Mouse (Mus musculus) gastrocnemius, postnatal 10 days (tissue): ENCODE measurements around the gene Lrrc29. TPM values are rescaled to one million over a fixed set of nuclear protein-coding genes. Genes with fewer than 3 reads are reported as not detected.

Source experiments
- DNase-seq: peaks from one replicate; pipeline ENCODE4 v3.0.0; 2021; ENCODE audit warnings: mixed read lengths
- long read RNA-seq, 2 experiments: library from polyadenylated mRNA; stranded (forward); transcript quantifications; one replicate each; pipeline ENCODE4 v2.0.0; 2021
- total RNA-seq, 2 experiments: library from RNA; stranded (reverse); gene quantifications; 2 replicates each; pipeline ENCODE4 v1.2.3; 2021

Gene Lrrc29
- 1 to 10 TPM; 1.5 to 2.4 TPM for total RNA-seq
- long read RNA-seq, experiment 1, partial matches to known transcripts = 0 of 4 reads
- long read RNA-seq, experiment 1, other reads (novel, unspliced or antisense) = 3 of 4 reads
- long read RNA-seq, experiment 2, partial matches to known transcripts = 1 of 4 reads
- long read RNA-seq, experiment 2, other reads (novel, unspliced or antisense) = 3 of 4 reads

DNA sequence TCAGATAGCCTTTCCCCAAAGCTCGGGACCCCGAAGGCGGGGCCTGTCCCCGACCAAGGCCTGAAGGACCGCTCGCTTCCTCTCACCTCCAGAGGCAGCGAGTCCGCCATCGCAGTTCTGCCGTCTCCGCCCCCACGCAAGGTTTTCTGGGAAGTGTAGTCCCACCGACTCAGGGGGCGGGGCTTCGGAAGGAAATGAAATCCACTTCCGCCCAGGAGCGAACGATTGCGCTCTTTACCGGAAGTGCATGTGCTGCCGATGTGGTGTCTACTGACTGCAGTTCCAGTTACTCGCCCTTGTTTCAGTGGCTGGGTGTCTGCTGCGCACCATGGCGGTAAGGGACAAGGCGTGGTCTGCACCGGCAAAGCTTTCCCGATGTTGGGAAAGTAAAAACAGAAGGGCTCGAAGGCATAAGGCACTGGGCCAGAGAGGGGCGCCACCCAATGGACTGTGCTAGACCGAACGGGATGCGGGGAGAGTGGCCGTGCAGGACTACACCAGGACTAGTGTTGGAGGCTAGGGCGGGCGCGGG lies at the start of gene Lrrc29, which contains the start of gene Tmem208:
TSS of gene Lrrc29 (minus strand) at position 138 of the 532 bp plus-strand sequence.
TSS of gene Tmem208 (plus strand) at position 214 of the 532 bp plus-strand sequence.
- peak; percentile 97 for DNase-seq

DNA sequence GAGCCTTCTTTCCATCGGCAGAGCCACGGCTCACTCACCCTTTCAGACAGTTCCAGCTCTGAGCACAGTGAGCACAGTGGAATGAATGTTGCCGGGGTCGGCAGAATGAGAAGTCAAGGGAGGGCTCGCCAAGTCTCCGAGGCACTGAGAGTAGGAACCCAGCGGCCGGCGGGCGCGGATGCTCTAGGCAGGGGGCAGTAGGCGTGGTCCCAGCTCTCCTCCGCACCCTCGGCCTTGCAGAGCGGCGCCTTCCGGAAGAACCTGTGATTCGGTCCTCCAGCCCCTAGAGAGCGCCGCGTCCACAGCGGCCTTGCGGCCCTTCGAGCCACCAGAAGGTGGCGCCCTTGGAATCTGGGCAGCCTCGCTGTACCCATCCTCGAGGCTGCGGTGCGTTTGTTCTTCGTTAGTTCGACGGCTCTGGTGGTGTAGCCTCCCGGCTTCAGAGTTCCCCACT lies 48.5 kb upstream of the Lrrc29 start:
- no peak for DNase-seq

DNA sequence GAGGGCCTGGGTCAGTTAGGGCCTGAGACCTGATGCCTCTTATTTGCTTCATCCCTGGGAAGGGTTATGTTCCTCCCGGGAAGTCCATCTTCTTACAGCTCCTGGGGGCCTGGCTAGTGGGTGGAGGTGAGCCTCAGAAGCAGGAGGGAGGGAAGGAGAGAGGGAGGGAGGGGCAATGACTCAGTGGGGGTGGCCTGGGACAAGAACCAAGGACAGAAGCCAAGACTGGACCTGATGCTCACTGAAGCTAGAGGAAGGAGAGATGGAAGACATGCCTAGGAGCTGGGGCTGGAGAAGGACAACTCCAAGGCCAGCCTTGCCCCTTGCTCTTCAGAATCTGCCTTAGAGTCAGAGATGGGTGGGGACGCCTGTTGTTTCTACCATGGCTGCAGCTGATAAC lies 47.0 kb upstream of the Lrrc29 start, which contains the start of gene Plekhg4:
TSS of gene Plekhg4 (plus strand) at position 243 of the 400 bp plus-strand sequence.
- DNase-seq = no peak

DNA sequence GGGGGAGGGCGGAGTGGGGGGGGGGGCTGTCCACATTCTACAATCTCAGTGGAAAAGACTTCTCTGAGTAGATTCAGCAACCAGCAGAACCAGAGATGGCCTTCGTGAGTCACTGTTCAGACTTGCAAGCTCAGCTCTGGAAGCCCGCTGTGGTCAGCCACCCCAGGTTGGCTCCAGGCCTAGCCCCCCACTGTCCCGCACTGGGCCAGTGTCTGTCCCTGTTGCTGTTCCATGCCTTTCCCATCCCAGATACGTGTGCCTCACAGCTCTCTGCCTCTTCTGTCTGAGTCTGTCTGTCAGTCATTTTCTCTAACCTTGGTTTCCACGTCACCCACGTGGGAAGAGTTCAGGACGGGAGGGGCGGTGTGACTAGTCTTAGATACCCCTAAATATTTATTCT lies 46.4 kb upstream of the Lrrc29 start:
- DNase-seq = no peak

DNA sequence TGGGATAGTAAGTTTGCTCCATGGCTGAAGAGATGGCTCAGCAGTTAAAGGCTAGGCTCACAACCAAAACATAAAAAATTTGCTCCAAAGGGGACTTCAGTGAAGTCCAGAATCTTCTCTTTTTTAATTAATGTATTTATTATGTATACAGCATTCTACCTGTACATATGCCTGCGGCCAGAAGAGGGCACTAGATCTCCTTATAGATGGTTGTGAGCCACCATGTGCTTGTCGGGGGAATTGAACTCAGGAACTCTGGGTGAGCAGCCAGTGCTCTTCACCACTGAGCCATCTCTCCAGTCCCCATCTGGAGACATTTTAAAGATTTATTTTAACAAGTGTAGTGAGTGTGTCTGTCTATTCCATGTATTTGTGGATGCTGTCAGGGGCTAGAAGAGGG lies 41.0 kb upstream of the Lrrc29 start:
- DNase-seq = no peak

DNA sequence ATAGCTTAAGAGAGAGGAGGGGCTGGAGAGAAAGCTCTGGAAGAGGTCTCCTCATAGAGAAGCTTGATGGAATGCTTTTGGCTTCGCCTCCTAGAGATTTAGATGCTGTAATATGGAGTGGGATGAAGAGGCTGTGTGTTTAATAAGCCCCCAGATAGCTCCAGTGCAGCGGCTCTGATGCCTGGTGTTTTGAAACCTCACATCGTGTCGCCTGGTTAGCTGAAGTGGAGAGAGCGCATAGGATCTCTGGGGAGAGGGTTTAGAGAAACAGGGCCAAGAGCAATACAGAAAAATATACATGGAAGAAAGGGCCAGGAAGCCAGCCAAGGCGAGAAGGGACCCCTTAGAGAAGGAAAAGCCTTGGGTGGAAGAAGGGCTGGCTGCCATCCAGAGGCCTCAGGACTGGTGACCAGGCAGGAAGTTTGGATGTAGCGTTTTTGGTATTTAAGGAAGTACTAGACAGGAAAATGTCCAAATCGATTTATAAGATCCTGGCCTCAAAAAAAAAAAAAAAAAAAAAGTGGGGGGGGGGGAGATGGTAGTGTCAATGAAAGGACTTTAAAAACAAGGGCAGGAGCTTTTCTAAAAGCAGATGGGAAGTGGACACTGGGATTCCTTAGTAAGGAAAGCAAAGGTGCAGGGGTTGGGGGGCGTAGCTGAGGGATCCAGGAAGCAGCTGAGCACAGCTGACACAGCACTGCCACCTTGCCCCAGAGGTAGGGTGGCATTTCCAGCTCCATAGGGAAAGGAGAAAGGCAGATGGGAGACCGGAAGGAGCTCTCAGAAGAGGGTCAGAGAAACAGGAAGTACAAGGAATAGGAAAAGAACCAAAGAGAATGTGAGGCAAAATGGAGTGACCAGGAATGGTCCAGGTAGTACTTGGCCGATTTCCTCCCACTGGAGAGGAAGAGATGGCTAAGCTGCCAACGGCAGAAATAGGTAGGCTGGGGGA lies 35.9 kb upstream of the Lrrc29 start:
- no peak for DNase-seq

DNA sequence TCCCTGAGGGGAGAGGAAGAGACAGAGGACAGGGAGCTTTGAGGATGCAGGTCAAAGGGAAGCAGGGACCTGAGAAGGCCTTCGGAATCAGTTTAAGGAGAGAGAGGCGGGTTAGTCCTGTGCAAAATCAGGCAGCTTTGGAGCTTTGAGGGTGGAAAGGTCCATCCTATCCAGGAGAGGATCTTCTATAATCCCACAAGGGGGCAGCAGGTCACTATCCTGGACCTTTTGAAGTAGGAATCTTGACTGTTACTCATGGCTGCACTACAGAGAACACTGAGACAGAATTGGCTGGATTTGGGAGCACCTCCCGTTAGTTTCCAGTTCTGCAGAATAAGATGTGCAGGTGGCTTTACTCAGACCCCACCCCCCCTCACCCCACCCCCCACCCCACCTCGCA lies 33.6 kb upstream of the Lrrc29 start:
- DNase-seq = no peak

DNA sequence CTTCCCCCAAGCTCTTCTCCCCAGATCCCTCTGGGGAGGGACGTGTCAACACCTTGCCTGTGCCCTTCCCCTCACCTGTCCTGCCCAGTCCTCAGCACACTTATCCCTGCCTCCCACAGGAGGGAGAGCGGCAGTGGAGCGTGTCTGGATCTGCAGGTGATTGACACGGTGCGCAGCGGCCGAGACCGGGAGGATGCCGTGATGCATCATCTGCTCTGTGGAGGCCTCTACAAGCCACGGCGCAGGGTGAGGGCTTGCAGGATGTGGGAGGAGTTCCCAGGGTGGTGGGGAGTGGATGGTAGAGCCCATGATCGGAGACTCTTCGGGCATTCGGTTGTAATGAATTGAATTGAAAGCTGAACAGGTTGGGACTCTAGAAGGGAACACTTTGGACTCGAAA lies 33.1 kb upstream of the Lrrc29 start:
- no peak for DNase-seq

DNA sequence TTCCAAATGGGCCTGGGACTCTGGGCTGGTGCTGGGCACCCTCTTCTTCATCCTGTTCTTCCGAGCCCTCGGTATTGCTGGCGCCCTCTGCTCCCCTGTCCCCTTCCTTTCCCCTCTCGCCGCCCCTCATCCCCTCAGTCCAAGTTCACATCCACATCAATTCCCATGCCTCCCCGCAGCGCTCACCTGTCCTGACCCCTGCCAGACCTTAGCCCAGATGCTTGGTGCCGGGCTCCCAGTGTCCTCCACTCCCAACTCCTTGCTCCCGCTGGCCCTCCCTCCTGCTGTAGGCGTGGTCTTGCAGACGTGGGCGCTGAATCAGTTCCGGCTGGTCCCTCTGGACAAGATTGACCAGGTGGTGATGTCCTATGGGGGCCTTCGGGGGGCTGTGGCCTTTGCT lies 30.6 kb upstream of the Lrrc29 start:
- DNase-seq = no peak

DNA sequence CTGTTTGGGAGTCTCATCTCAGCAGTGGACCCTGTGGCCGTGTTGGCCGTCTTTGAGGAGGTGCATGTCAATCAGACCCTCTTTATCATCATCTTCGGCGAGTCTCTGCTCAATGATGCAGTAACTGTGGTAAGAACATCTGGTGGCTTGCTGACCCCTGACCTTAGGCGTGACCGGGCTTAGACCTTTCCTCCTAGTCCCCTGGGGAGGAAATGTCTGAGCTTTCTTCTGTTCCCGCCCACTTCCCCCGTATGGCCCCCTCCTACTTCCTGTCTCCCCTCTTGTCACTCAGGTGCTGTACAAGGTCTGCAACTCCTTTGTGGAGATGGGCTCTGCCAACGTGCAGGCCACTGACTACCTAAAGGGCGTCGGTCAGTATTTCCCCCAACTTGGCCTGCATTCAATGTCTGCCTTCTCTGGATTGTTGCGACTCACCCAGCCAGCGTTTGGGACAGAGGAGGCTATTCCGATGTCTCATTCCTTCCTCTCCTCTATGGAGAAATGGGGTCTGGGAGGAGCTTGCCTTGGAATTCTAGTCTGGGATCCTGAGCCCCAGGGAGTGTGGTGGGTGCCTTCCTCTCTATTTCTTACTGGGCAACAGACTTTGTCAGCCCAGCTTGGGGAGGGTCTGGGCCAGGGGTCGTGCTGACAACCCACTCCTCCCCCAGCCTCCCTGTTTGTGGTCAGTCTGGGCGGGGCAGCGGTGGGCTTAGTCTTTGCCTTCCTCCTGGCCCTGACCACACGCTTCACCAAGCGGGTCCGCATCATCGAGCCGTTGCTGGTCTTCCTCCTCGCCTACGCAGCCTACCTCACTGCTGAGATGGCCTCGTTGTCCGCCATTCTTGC lies 29.3 kb upstream of the Lrrc29 start:
- DNase-seq = no peak

DNA sequence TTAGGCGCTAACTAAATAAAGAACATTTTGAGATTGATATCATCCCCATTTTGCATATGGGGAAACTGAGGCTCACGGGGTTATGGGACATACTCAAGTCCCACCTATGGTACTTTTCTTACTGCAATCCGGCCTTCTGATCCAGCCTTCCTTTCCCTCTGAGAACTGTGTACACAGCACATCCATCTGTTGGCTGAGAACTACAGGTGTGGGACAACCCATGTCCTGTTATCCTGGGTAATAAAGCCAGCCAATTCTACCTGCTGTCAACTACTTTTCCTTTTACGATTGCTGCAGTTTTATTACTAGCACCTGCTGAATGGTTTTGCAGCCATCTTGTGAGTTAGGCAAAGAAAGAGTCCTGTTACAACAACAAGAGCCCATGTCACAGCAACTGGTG lies 28.5 kb upstream of the Lrrc29 start:
- no peak for DNase-seq

DNA sequence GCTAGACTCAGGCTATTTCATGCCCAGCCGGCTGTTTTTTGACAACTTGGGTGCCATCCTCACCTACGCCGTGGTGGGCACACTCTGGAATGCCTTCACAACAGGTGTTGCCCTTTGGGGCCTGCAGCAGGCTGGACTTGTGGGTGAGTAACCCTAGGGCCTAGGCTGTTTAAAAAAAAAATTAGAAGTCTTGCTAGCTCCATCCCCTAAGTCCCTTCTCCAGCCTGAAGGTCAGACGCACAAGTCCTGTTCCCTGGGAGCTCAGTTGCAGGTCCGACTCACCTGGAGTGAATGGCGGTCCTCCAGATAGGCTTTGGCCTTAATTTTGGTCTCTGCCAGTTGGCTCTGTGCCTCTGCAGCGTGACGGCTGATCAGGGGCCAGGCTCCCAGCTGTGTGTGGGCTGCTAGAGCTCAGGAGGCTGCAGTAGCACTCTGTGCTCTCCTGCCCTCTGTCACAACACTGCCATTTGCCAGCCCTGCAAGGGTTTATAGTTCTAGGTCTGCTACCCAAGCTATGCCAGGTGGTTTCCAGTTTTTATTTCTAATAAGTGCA lies 27.6 kb upstream of the Lrrc29 start:
- no peak for DNase-seq

DNA sequence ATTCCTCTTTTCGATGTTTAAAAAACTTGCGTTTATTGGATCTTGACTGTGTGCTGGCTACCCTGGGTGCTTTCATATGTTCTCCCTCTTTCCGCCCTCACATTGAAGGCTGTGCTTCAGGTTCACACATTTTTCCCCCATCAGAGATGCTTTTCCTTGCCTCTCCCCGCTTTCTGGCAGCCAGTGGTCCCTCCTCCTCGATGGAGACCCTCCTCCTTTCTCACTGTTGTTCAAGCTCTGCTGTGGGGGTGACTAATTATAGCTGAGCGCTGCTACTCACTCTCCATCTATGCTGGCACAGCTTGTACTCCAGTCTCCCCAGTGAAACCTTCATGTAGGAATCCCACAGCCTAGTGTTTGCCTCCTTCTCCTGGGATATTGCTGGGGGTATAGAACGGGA lies 24.1 kb upstream of the Lrrc29 start:
- no peak for DNase-seq

DNA sequence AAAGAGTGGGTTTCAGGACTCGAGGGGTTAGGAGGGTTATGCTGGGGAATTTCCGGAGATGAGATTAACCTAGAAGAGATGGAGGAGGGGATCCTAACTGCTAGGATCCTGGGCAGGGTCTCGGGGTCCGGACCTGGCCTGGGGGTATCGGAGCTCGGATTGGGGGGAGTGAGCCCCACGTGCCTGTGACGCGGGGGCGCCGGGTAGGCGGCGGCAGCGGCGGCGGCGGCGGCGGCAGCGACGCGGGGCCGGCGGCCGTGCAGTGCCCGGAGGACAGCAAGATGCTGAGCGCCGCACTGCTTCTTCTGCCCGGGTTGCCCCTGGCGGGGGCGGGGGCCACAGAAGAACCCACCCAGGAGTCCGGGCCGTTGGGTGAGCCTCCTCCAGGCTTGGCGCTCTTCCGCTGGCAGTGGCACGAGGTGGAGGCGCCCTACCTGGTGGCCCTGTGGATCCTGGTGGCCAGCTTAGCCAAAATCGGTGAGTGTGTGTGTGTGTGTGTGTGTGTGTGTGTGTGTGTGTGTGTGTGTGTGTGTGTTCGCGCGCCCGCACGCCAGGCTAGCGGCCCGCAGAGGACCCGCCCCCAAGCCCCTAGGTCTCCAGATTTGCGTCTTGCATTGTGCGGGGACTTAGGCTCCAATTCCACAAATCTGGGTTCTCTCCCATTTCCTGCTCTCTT lies 23.2 kb upstream of the Lrrc29 start:
- no peak for DNase-seq

DNA sequence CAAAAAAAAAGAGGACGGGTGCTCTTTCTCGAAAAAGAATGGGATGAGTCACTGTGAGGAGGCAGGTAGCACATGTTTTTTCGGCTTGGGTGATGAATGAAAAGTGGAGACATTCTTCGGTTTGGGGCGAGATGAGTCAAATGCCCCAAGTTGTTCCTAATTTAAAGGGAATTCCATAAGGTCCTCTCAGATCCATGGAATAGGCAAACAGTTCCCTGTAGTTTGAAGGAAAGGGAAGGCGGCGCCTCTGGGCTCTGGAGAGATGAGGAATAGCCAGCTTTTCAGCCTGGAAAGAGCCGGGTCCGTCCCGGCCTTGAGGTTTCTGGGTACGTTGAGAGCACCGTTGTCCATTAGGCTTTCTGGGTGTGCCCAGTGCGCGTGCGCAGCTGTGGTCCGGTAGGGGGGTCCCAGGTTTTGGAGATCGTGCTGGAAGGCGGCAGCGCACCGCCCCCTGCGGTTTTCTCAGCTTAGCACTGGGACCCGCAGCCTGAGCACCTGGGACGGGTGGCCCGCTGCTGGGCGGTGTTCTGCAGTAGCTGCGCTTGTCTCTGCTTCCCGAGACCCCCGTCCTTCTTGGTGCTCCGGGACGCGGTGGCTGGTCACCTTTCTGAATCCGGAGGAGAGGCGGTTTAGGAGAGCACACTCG lies 22.5 kb upstream of the Lrrc29 start, which contains the start of gene Slc9a5:
TSS of gene Slc9a5 (plus strand) at position 394 of the 646 bp plus-strand sequence.
- DNase-seq = peak; percentile 50

DNA sequence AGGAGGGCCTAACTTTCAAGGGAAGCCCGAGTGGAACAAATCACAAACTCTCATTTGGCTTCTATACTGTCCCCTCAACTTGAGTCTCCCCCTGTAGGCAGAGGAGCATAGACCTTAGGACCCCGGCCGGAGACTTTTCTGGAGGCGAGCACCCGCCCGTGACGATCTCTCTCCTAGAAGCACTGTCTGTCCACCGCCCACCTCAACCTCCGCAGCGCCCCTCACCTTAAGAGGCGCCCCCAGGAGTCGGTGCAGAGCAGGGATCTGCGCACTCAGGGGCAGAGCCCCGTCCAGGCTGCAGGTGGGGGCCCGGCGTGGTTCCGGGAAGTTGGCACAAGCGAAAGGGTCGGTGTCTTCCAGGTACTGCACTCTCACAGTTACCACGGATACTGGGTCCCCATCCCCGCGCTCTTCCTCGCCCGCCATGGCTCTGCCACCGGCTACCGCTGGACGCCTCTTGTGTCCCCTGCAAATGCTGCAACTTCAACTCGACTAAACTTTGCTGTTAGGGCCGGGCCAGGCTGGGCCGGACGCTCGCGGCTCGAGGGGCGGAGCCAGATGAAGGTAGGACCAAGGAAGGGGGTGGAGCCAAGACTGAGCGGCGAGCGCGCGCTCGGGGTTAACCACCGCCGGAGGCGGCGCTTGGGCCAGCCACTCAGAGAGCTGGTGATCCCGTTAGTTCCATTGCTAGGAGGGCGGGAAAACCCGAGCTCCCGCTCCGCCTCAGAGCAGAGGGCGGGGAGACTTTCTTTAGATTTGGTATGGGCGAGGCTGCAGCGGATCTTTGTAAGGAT lies 21.5 kb upstream of the Lrrc29 start, which contains the start of gene Fhod1:
TSS of gene Fhod1 (minus strand) at position 526 of the 794 bp plus-strand sequence.
- DNase-seq = peak; percentile 88

DNA sequence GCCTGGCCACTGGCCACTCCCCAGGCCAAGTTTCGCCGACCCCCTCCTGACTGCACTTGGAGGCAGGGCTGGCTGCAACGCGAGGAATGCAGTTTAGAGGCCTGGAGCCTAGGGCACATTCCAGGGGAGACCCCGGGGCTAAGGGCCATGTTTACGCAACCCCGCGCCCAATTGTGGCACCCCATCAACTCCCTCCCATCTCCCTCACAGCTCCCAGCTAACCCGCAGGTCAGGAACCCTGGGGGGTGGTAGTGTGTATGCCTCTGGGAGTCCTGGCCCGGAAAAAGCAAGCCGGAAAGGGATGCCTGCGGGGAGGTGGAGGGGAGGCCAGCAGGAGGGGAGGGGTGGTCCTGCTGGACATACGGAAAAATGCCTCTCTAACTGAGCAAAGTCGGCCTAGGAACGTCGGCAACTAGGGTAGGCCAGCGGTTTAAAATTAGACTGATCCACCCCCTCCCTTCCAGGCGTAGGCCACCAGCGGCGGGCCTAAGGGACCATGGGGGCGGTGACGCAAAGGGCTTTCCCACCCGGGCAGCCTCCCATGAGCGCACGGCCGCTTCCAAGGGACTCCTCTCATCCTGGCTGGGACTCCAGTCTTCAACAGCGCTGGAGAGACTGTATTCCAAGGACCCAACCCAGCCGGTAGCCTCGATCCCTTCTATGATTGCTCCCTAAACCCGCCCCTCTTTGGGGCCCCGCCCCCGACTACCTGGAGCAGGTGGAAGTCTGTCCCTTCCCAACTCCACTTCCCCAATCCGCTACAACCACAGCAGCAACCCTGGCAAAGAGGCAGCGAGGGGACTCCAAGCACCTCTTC lies 20.7 kb upstream of the Lrrc29 start:
- DNase-seq = peak; percentile 77
